Mouse (Mus musculus) intestine, embryonic 15.5 days (tissue): ENCODE measurements at regions not wholly inside any gene's neighbourhood (a gene's known extent, or its start where the extent isn't known, plus 50 kb on each side); places are given as distances from the start of the nearest gene placed in this dataset.
A peak's percentile ranks its signal among the peaks of the same experiment; 100 is the strongest.

Experiments used
- ATAC-seq: fragments of 200-750 bp; cut with Nextera tagmentation; 2 replicates; pipeline ENCODE4 v1.8.0; 2017; ENCODE audit warnings: moderate TSS enrichment, moderate library complexity
- H3K27ac ChIP-seq: fragments of 300-500 bp; sonication (generic); 2 replicates; pipeline ENCODE4 v1.5.1; 2015; ENCODE audit warnings: mild to moderate bottlenecking, inconsistent platforms
- H3K27me3 ChIP-seq: fragments of 300-500 bp; sonication (generic); replicated peaks from 2 replicates; pipeline ENCODE4 v1.6.1; 2015; ENCODE audit warnings: inconsistent platforms
- H3K36me3 ChIP-seq: fragments of 300-500 bp; sonication (generic); 2 replicates; pipeline ENCODE4 v1.6.1; 2015; ENCODE audit warnings: inconsistent platforms
- H3K4me1 ChIP-seq: fragments of 300-500 bp; sonication (generic); replicated peaks from 2 replicates; pipeline ENCODE4 v1.6.1; 2015; ENCODE audit warnings: inconsistent platforms
- H3K4me2 ChIP-seq: fragments of 300-500 bp; sonication (generic); replicated peaks from 2 replicates; pipeline ENCODE4 v1.6.1; 2015; ENCODE audit warnings: mild to moderate bottlenecking, inconsistent platforms
- H3K4me3 ChIP-seq: fragments of 300-500 bp; sonication (generic); replicated peaks from 2 replicates; pipeline ENCODE4 v1.5.1; 2015; ENCODE audit warnings: inconsistent platforms
- H3K9ac ChIP-seq: fragments of 300-500 bp; sonication (generic); 2 replicates; pipeline ENCODE4 v1.6.1; 2015; ENCODE audit warnings: inconsistent platforms
- H3K9me3 ChIP-seq: fragments of 300-500 bp; sonication (generic); 2 replicates; pipeline ENCODE4 v1.6.1; 2016; ENCODE audit warnings: inconsistent platforms
- WGBS: fragments of 180-500 bp; shearing (Covaris S2); methylation state at CpG from one replicate; pipeline ENCODE4 v1.1.7; 2015; 5-methylcytosine and 5-hydroxymethylcytosine counted together

- Histone ChIP-seq H3K4me3 (no peak overlapping the region), H3K27ac (no peak overlapping the region), H3K27me3 (peaks cover 12% of the 10 kb centered on the region; the same call in 1 of the 2 replicates), H3K4me2 (no peak overlapping the region), H3K36me3 (no peaks in the 10 kb centered on the region), H3K9ac (no peak overlapping the region), H3K4me1 (no peaks in the 10 kb centered on the region), H3K9me3 (no peaks in the 10 kb centered on the region)
- 0 out of 2 replicates have a peak, but pooled peaks have one; percentile 39 for ATAC-seq
- WGBS = 80% methylated on average over 2 of the region's 2 CpGs
Observed at GRCm38 (mm10) chrX:99390462-99390838, 80.6 kb downstream of the Pja1 start.

- 45% methylated on average over 12 of the region's 12 CpGs for WGBS
- no peak for ATAC-seq
- Histone ChIP-seq H3K4me2 (no peak overlapping the region), H3K27me3 (peaks cover 12% of the 10 kb centered on the region; the same call in 1 of the 2 replicates), H3K36me3 (no peaks in the 10 kb centered on the region), H3K4me1 (no peaks in the 10 kb centered on the region), H3K9me3 (no peaks in the 10 kb centered on the region), H3K27ac (no peak overlapping the region), H3K9ac (no peak overlapping the region), H3K4me3 (no peak overlapping the region)
Observed at GRCm38 (mm10) chrX:99389778-99390461, 81.2 kb downstream of the Pja1 start.

GRCm38 (mm10) chrX:99370711-99371110, 100.4 kb downstream of the Pja1 start:
- Histone ChIP-seq H3K4me3 (no peak overlapping the region), H3K4me1 (no peaks in the 10 kb centered on the region), H3K36me3 (no peaks in the 10 kb centered on the region), H3K27ac (no peak overlapping the region), H3K4me2 (no peak overlapping the region), H3K27me3 (peaks cover 9% of the 10 kb centered on the region; the same call in 1 of the 2 replicates), H3K9ac (no peak overlapping the region), H3K9me3 (no peaks in the 10 kb centered on the region)
- ATAC-seq = no peak
- 89% methylated on average over 5 of the region's 5 CpGs for WGBS

- ATAC-seq = no peak
- H3K4me2 ChIP-seq = no peak overlapping the region
- no peaks in the 10 kb centered on the region for H3K36me3 ChIP-seq
- no peak overlapping the region for H3K4me3 ChIP-seq
- WGBS = 81% methylated on average over 6 of the region's 6 CpGs
- no peak overlapping the region for H3K27ac ChIP-seq
- peaks cover 12% of the 10 kb centered on the region; the same call in 1 of the 2 replicates for H3K27me3 ChIP-seq
- H3K9ac ChIP-seq = no peak overlapping the region
- no peaks in the 10 kb centered on the region for H3K4me1 ChIP-seq
- H3K9me3 ChIP-seq = no peaks in the 10 kb centered on the region
Observed at GRCm38 (mm10) chrX:99369258-99369900, 101.7 kb downstream of the Pja1 start.

GRCm38 (mm10) chrX:99364072-99364471, 107.0 kb downstream of the Pja1 start:
- Histone ChIP-seq H3K4me2 (no peak overlapping the region), H3K4me1 (no peaks in the 10 kb centered on the region), H3K27me3 (peaks cover 4% of the 10 kb centered on the region; the same call in 1 of the 2 replicates), H3K9me3 (no peaks in the 10 kb centered on the region), H3K9ac (no peak overlapping the region), H3K4me3 (no peak overlapping the region), H3K27ac (no peak overlapping the region), H3K36me3 (no peaks in the 10 kb centered on the region)
- WGBS = 71% methylated on average over 5 of the region's 5 CpGs
- ATAC-seq = no peak

- H3K36me3 ChIP-seq = no peaks in the 10 kb centered on the region
- peaks cover 8% of the 10 kb centered on the region; the same call in 1 of the 2 replicates for H3K27me3 ChIP-seq
- H3K4me1 ChIP-seq = 0 out of 2 replicates have a peak, but pooled peaks cover 4% of the 10 kb centered on the region
- H3K4me2 ChIP-seq = no peak overlapping the region
- no peak for ATAC-seq
- 61% methylated on average over 11 of the region's 11 CpGs for WGBS
- H3K4me3 ChIP-seq = no peak overlapping the region
- H3K9me3 ChIP-seq = no peaks in the 10 kb centered on the region
- H3K9ac ChIP-seq = no peak overlapping the region
- no peak overlapping the region for H3K27ac ChIP-seq
Observed at GRCm38 (mm10) chrX:99360095-99360890, 110.8 kb downstream of the Pja1 start.

GRCm38 (mm10) chrX:99358784-99359183, 112.3 kb downstream of the Pja1 start:
- H3K36me3 ChIP-seq = no peaks in the 10 kb centered on the region
- 53% methylated on average over 1 of the region's 1 CpGs for WGBS
- H3K4me1 ChIP-seq = 0 out of 2 replicates have a peak, but pooled peaks cover 4% of the 10 kb centered on the region
- ATAC-seq = peak; percentile 53; the same call in 1 of the 2 replicates
- no peak overlapping the region for H3K4me2 ChIP-seq
- H3K9me3 ChIP-seq = no peaks in the 10 kb centered on the region
- H3K27ac ChIP-seq = no peak overlapping the region
- H3K9ac ChIP-seq = no peak overlapping the region
- H3K4me3 ChIP-seq = no peak overlapping the region
- peaks cover 7% of the 10 kb centered on the region; the same call in 1 of the 2 replicates for H3K27me3 ChIP-seq

- H3K4me3 ChIP-seq = no peak overlapping the region
- H3K27me3 ChIP-seq = peaks cover 7% of the 10 kb centered on the region; the same call in 1 of the 2 replicates
- peak; percentile 25; the same call in 1 of the 2 replicates for ATAC-seq
- no peaks in the 10 kb centered on the region for H3K9me3 ChIP-seq
- H3K27ac ChIP-seq = no peak overlapping the region
- no peak overlapping the region for H3K9ac ChIP-seq
- H3K36me3 ChIP-seq = no peaks in the 10 kb centered on the region
- H3K4me2 ChIP-seq = no peak overlapping the region
- 0 out of 2 replicates have a peak, but pooled peaks cover 4% of the 10 kb centered on the region for H3K4me1 ChIP-seq
- 45% methylated on average over 13 of the region's 13 CpGs for WGBS
Observed at GRCm38 (mm10) chrX:99358051-99358617, 112.9 kb downstream of the Pja1 start.

- ATAC-seq = no peak
- H3K4me2 ChIP-seq = no peak overlapping the region
- 67% methylated on average over 5 of the region's 5 CpGs for WGBS
- H3K27me3 ChIP-seq = peaks cover 16% of the 10 kb centered on the region; the same call in 1 of the 2 replicates
- H3K4me1 ChIP-seq = 0 out of 2 replicates have a peak, but pooled peaks cover 4% of the 10 kb centered on the region
- no peak overlapping the region for H3K4me3 ChIP-seq
- H3K36me3 ChIP-seq = no peaks in the 10 kb centered on the region
- no peak overlapping the region for H3K9ac ChIP-seq
- no peaks in the 10 kb centered on the region for H3K9me3 ChIP-seq
- no peak overlapping the region for H3K27ac ChIP-seq
Observed at GRCm38 (mm10) chrX:99355128-99355527, 115.9 kb downstream of the Pja1 start.

- Histone ChIP-seq H3K9ac (no peak overlapping the region), H3K4me1 (no peaks in the 10 kb centered on the region), H3K27ac (no peak overlapping the region), H3K36me3 (no peaks in the 10 kb centered on the region), H3K4me3 (no peak overlapping the region), H3K27me3 (0 out of 2 replicates have a peak, but pooled peaks cover 9% of the 10 kb centered on the region), H3K4me2 (no peak overlapping the region), H3K9me3 (no peaks in the 10 kb centered on the region)
- 61% methylated on average over 3 of the region's 3 CpGs for WGBS
- ATAC-seq = no peak
Observed at GRCm38 (mm10) chrX:99350233-99350632, 120.8 kb downstream of the Pja1 start.

- no peak overlapping the region for H3K4me3 ChIP-seq
- H3K4me2 ChIP-seq = no peak overlapping the region
- no peaks in the 10 kb centered on the region for H3K27me3 ChIP-seq
- H3K9ac ChIP-seq = no peak overlapping the region
- no peak for ATAC-seq
- WGBS = 77% methylated on average over 6 of the region's 6 CpGs
- no peaks in the 10 kb centered on the region for H3K9me3 ChIP-seq
- H3K27ac ChIP-seq = no peak overlapping the region
- no peaks in the 10 kb centered on the region for H3K36me3 ChIP-seq
- H3K4me1 ChIP-seq = peaks cover 10% of the 10 kb centered on the region
Observed at GRCm38 (mm10) chrX:99340223-99340622, 130.8 kb downstream of the Pja1 start.
